Mouse (Mus musculus): ENCODE data around the gene Matk. TPM values are rescaled to one million over a fixed set of nuclear protein-coding genes. Genes with fewer than 3 reads are reported as not detected.
"Not testable (repeated sequence)": the region's sequence is repeated elsewhere in the genome, so short reads cannot be mapped to it uniquely, and the experiment has no call there.

The Matk gene
- 37.1 and 48.3 TPM in 2 replicates for polyA plus RNA-seq (2015; fragmentation: Nextera tagmentation; extraction: Ambion mirVana)

- peak within 1 kb of the TSS; percentile 38 for H3K4me3 ChIP-seq (replicated peaks)
- H3K4me1 ChIP-seq: peaks cover 25% of the 10 kb centered on the region
- ATAC-seq (ENCODE audit: low FRiP score): peak; percentile 84
- WGBS: 7% methylated on average over 44 of the region's 44 CpGs
- H3K36me3 ChIP-seq: peaks cover 16% of the 10 kb centered on the region; the same call in 1 of the 2 replicates
- H3K27ac ChIP-seq (replicated peaks): peak within 1 kb of the TSS; percentile 70
- H3K9ac ChIP-seq (replicated peaks): peak within 1 kb of the TSS; percentile 49
- H3K9me3 ChIP-seq (replicated peaks): no peaks in the 10 kb centered on the region
- H3K27me3 ChIP-seq (replicated peaks): peaks cover 28% of the 10 kb centered on the region
- H3K4me2 ChIP-seq: peak within 1 kb of the TSS; percentile 70
Observed at GRCm38 (mm10) chr10:81252424-81253419, at the start of gene Matk. Gene Matk, plus strand, starts transcription at chr10:81252935.

- Histone ChIP-seq H3K9ac (replicated peaks) (no peak overlapping the region), H3K9me3 (replicated peaks) (no peaks in the 10 kb centered on the region), H3K4me3 (replicated peaks) (no peak overlapping the region), H3K36me3 (peaks cover 18% of the 10 kb centered on the region), H3K4me2 (no peak overlapping the region), H3K4me1 (no peaks in the 10 kb centered on the region; the same call in 1 of the 2 replicates), H3K27ac (replicated peaks) (no peak overlapping the region), H3K27me3 (replicated peaks) (no peaks in the 10 kb centered on the region; the same call in 1 of the 2 replicates)
- ATAC-seq (ENCODE audit: low FRiP score): no peak
- 70% methylated on average over 8 of the region's 8 CpGs for WGBS
Observed at GRCm38 (mm10) chr10:81202978-81203720, 49.6 kb upstream of the Matk start.

GRCm38 (mm10) chr10:81204137-81204536 is 48.6 kb upstream of the Matk start:
- H3K4me3 ChIP-seq (replicated peaks): no peak overlapping the region
- H3K27ac ChIP-seq (replicated peaks): no peak overlapping the region; the same call in 1 of the 2 replicates
- H3K27me3 ChIP-seq (replicated peaks): no peaks in the 10 kb centered on the region; the same call in 1 of the 2 replicates
- no peaks in the 10 kb centered on the region; the same call in 1 of the 2 replicates for H3K4me1 ChIP-seq
- H3K9ac ChIP-seq (replicated peaks): no peak overlapping the region
- 71% methylated on average over 4 of the region's 4 CpGs for WGBS
- no peaks in the 10 kb centered on the region for H3K9me3 ChIP-seq (replicated peaks)
- no peak for ATAC-seq (ENCODE audit: low FRiP score)
- H3K36me3 ChIP-seq: peaks cover 26% of the 10 kb centered on the region
- H3K4me2 ChIP-seq: no peak overlapping the region

GRCm38 (mm10) chr10:81210154-81210553 is 42.6 kb upstream of the Matk start:
- no peak for ATAC-seq (ENCODE audit: low FRiP score)

GRCm38 (mm10) chr10:81216260-81216659 is 36.5 kb upstream of the Matk start:
- WGBS: 84% methylated on average over 6 of the region's 6 CpGs
- no peaks in the 10 kb centered on the region for H3K27me3 ChIP-seq (replicated peaks)
- ATAC-seq (ENCODE audit: low FRiP score): no peak
- H3K9ac ChIP-seq (replicated peaks): no peak overlapping the region
- H3K9me3 ChIP-seq (replicated peaks): no peaks in the 10 kb centered on the region
- no peak overlapping the region for H3K27ac ChIP-seq (replicated peaks)
- H3K4me2 ChIP-seq: no peak overlapping the region
- H3K4me1 ChIP-seq: no peaks in the 10 kb centered on the region
- no peak overlapping the region for H3K4me3 ChIP-seq (replicated peaks)
- peaks cover 88% of the 10 kb centered on the region for H3K36me3 ChIP-seq

More at GRCm38 (mm10) chr10:81210154-81210553, 42.6 kb upstream of the Matk start:
- Histone ChIP-seq H3K9me3 (replicated peaks) (no peaks in the 10 kb centered on the region), H3K27ac (replicated peaks) (no peak overlapping the region), H3K4me3 (replicated peaks) (no peak overlapping the region), H3K4me1 (no peaks in the 10 kb centered on the region), H3K36me3 (peaks cover 85% of the 10 kb centered on the region), H3K4me2 (no peak overlapping the region), H3K27me3 (replicated peaks) (no peaks in the 10 kb centered on the region), H3K9ac (replicated peaks) (no peak overlapping the region)
- 98% methylated on average over 5 of the region's 5 CpGs for WGBS

- peaks cover 88% of the 10 kb centered on the region for H3K36me3 ChIP-seq
- no peak for ATAC-seq (ENCODE audit: low FRiP score)
- 92% methylated on average over 6 of the region's 6 CpGs for WGBS
Observed at GRCm38 (mm10) chr10:81216810-81217209, 35.9 kb upstream of the Matk start.

GRCm38 (mm10) chr10:81217267-81217666 is 35.5 kb upstream of the Matk start:
- H3K36me3 ChIP-seq: peaks cover 86% of the 10 kb centered on the region
- H3K9me3 ChIP-seq (replicated peaks); ATAC-seq (ENCODE audit: low FRiP score); H3K4me3 ChIP-seq (replicated peaks); H3K9ac ChIP-seq (replicated peaks); H3K27ac ChIP-seq (replicated peaks); H3K27me3 ChIP-seq (replicated peaks); H3K4me1 ChIP-seq; H3K4me2 ChIP-seq: not testable (repeated sequence)
- WGBS: 23% methylated on average over 1 of the region's 1 CpGs

More at GRCm38 (mm10) chr10:81216810-81217209, 35.9 kb upstream of the Matk start:
- H3K27me3 ChIP-seq (replicated peaks): no peaks in the 10 kb centered on the region
- H3K9ac ChIP-seq (replicated peaks): no peak overlapping the region
- H3K27ac ChIP-seq (replicated peaks): no peak overlapping the region
- no peak overlapping the region for H3K4me2 ChIP-seq
- no peaks in the 10 kb centered on the region for H3K9me3 ChIP-seq (replicated peaks)
- H3K4me3 ChIP-seq (replicated peaks): no peak overlapping the region
- no peaks in the 10 kb centered on the region for H3K4me1 ChIP-seq

- no peak overlapping the region for H3K27ac ChIP-seq (replicated peaks)
- H3K9ac ChIP-seq (replicated peaks): no peak overlapping the region
- H3K27me3 ChIP-seq (replicated peaks): no peaks in the 10 kb centered on the region
- H3K36me3 ChIP-seq: peaks cover 83% of the 10 kb centered on the region
- H3K4me3 ChIP-seq (replicated peaks): no peak overlapping the region
- 39% methylated on average over 7 of the region's 7 CpGs for WGBS
- ATAC-seq (ENCODE audit: low FRiP score): 0 out of 2 replicates have a peak, but pooled peaks have one; percentile 35
- no peaks in the 10 kb centered on the region for H3K9me3 ChIP-seq (replicated peaks)
- H3K4me1 ChIP-seq: no peaks in the 10 kb centered on the region; the same call in 1 of the 2 replicates
- H3K4me2 ChIP-seq: no peak overlapping the region
Observed at GRCm38 (mm10) chr10:81217964-81218363, 34.8 kb upstream of the Matk start.

GRCm38 (mm10) chr10:81221402-81222015 is 31.2 kb upstream of the Matk start:
- H3K9ac ChIP-seq (replicated peaks): no peak overlapping the region
- H3K36me3 ChIP-seq: peaks cover 65% of the 10 kb centered on the region
- WGBS: 90% methylated on average over 5 of the region's 5 CpGs
- no peak overlapping the region for H3K4me3 ChIP-seq (replicated peaks)
- no peak overlapping the region for H3K27ac ChIP-seq (replicated peaks)
- no peak for ATAC-seq (ENCODE audit: low FRiP score)
- H3K27me3 ChIP-seq (replicated peaks): no peaks in the 10 kb centered on the region
- peaks cover 5% of the 10 kb centered on the region; the same call in 1 of the 2 replicates for H3K4me1 ChIP-seq
- H3K4me2 ChIP-seq: no peak overlapping the region
- no peaks in the 10 kb centered on the region for H3K9me3 ChIP-seq (replicated peaks)

- not testable (repeated sequence) for H3K9ac ChIP-seq (replicated peaks); H3K4me3 ChIP-seq (replicated peaks); H3K4me2 ChIP-seq; H3K9me3 ChIP-seq (replicated peaks); H3K27ac ChIP-seq (replicated peaks); ATAC-seq (ENCODE audit: low FRiP score); H3K27me3 ChIP-seq (replicated peaks)
- 51% methylated on average over 2 of the region's 2 CpGs for WGBS
- Histone ChIP-seq H3K4me1 (peaks cover 19% of the 10 kb centered on the region), H3K36me3 (peaks cover 50% of the 10 kb centered on the region)
Observed at GRCm38 (mm10) chr10:81223731-81224130, 29.0 kb upstream of the Matk start.

All from neural tube, embryonic 15.5 days (tissue).